Mouse (Mus musculus) cerebellum, postnatal 4 days (tissue): Measurements from ENCODE around the gene Adad2.

Source experiments
- DNase-seq, 2 experiments: peaks; one replicate each; pipeline ENCODE4 v3.0.0; 2022; ENCODE audit warnings: low spot score in 2 of 2, mixed read lengths in 1 of 2

Adad2 gene

DNA sequence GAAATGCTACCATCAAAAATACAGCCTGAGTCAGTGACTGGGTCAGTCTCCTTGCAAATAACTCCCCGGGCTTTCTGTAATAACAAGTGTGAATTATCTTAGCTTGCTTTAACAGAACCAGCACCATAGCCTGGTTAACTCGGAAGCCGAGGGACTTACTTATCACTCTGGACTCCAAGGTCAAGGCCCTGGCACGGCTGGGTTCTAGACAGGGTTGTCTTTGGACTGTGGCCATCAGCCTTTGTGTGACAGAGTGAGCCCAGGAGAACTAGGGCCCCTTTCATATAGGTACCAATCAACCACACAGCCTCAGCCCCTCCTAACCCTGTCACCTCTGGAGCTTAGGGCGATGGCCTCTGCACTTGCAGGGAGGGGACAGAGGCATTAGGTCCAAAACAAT, 28.5 kb downstream of the Adad2 start:
- DNase-seq, result no peak

DNA sequence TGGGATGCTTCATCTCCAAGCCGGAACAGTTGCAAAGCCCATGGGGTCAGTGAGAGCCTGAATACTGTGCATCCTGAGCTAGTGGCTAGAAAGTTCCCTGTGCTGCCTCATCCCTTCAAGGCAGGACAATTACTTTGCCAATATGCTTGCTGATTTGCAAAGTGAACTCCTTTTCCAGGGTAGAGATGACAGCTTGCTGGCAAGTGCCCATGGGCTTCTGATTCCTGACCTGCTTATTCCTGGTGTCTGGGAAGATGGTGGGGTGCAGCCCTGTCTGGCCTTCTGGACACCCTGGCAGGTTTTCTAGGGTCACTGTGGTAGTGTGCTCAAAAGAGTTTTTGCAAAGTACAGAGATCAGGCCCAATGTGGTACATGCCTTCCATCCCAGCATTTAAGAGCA, 30.4 kb downstream of the Adad2 start:
- DNase-seq, result no peak

DNA sequence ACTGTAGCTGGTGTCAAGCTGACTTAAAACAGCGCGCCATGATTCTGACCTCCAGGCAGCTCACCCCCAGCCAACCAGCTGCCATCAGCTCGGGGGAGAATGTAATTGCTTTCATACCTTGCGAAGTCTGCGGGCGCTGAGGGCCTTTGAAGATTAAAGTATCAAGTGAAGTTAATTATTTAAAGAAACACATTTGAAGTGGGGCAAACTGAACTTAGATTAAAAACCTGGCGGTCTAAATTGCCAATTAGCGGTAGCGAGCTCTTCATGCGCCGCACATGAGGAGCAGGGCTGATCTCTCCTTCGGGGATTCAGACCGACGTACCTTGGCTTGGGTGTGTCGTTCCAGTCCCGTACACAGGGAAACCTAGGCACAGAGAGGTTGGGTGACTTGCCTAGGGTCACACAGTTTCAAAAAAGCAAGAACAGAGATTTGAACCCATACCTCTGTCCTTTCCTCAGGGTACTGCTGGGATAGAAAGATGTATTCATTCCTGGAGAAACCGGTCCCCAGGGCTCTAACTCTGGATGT, 31.9 kb downstream of the Adad2 start:
- no peak for DNase-seq

DNA sequence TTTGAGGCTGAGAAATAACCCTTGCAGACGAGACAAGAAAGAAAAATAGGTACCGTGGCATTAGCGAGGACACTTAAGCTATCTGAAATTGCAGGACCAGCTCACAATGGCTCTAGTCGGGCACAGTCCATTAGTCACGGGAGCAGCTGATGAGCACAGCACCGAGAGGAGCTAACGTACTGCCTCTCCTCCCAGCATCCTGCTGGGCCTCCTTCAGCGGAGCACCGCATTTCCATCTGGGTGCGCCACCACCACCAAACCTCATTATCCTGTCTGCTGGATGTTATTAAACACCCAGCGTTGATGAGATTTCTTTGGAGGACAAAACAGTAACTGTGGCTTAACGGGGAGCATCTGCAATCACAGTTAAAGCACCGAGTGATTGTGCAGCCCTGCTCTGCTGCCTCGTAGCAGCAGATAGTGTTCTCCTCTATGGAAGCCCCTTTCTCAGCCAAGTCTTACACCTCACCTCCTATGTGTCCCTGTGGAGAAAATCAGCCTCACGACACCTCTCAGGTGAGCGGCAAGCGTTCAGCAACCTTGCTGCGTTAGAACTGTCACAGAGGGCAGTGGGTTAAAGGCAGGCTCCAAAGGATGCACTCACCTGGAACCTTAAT, 32.5 kb downstream of the Adad2 start:
- DNase-seq, result no peak

DNA sequence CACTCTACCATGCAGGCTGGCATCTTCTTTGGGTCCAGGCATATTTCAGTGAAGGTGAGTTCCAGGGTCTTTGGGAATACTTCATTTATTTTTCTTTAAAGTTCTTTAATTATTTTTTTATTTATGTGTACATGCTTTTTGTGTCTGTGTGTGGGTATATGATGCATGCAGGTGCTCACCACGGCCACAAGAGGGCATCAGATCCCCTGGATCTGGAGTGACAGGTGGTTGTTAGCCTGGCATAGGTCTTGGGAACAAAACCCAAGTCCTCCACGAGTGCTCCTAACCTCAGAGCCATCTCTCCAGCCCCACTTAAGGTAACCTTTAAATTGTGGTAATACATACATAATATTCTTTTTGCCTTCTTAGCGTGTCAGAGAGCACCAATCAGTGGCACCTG, 33.6 kb downstream of the Adad2 start:
- no peak for DNase-seq

DNA sequence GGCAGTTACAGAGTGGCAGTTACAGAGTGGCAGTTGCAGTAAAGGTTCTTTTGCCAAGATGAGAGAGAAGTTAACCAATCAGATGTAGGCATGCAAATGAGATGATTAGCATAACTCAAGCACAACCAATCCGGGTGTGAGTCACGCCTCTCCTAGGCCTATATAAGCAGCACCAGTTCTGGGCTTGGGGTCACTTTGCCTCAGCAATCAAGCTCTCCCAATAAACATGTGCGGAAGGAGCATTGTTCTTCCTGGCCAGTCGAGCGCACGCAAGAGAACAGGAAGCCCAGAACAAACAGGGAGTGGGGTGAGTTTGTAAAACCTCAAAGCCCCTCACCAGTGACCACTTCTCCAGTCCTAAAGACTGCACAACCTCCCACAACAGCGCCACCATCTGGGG, 34.3 kb downstream of the Adad2 start:
- no peak for DNase-seq

DNA sequence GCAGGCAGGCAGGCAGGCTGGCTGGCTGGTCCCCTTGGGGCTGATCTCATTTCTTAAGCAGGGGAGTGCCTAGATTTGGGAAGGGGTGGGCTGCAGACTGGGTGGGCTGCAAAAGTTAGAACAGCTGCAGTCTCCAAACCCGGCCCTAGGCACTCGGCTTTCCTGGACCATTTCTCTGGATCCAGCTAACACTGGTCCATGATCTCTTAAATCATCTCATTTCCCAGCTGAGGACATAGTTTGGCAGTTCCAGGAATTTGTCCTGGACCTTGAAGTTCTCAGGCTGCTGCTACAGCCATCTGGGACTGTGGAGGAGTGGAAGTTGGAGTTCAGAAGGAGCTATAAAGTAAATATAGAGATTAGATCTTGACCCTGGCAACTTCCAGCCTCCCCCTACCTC, 38.8 kb downstream of the Adad2 start:
- DNase-seq, result no peak

DNA sequence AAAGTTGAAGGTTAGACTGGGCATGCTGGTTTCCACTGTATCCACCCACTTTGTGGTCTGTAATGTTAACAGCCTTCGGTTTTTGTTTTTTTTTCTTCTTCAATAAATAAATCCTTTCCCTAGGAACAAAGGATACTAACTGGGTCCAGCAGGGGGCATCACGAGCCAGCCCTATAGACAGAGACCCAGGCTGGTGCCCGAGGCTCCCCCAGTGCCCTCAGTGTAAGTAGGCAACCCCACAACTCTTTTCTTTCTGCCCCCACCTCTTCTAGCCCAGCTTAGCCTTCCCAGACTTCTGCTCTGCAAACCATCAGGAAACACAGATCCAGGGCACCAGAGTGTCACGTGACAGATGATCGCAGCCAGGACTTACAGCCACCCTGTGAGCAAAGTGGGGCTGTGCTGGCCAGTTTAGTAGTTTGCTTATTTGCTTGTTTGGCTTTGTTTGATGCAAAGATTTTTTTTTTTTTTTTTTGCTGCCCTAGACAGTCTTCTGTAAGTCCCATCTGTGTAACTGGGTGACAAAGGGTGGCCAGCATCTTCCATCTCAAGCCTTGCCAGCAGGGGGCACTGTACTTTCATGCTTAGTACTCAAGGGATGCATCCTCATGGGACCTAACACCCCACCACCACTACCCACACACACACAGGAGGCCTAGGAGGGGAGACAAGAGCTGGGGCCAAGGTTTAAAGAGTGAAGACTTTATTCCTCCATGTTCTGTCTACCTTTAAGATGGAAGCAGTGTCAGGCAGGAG, 44.3 kb downstream of the Adad2 start:
- no peak for DNase-seq

DNA sequence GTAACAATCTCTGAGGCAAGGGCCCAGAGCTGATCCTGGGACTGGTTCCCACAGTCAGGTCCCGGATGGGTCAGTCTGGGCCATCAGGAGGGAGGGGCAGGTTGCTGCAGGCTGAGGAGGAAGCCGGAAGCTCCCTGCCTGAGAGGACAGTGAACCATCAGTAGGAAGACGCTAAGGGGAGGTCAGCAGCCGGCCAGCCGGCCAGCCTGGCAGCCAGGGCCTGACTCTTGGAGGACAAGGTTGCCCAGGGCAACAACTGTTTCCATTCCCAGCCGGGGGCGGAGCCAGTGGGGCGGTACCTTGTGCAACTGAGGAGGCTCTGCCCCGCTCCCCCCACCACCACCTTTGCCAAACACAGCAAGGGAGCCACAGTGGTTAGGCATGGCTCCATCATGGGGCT, 48.5 kb downstream of the Adad2 start:
- peak in 1 of 2 experiments; percentile 47 for DNase-seq

DNA sequence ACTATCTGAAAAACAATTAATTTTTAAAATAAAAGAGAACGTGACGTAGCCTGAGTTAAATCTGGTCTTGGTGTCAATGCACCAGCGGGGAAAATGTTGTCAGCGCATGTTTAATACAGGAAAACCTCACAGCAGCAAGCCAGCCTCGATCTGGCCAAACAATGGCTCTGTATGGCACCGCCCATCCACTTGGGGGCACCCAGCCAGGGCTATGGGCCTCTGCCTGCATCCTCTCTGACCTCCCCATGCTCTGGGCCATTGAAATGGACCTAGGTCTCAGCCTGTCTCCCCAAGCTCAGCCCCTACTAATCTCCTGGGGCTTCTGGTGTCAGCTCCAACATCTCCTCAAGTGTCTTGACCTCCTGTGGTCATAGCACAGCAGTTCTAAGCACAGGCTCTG, 49.3 kb downstream of the Adad2 start:
- DNase-seq, result no peak

DNA sequence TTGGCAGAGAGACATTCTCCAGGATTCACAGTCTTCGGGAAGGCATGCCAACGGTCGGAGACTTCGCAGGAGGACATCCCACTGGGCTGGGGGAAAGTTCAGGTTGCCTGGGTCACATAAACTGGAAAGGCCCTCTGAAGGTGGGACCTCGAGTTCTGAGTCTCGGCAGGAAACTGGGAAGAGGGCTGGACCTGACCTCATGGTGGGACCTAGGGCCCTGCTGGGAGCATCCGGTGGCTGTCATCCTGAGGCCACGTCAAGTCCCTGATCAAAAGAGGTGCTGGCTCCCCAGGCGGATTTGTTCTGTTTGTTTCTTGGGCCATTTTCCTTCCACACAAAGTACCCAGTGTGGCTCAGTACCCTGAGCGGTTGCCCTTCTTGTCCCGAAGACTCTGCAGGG, 50.9 kb downstream of the Adad2 start:
- DNase-seq, result no peak

DNA sequence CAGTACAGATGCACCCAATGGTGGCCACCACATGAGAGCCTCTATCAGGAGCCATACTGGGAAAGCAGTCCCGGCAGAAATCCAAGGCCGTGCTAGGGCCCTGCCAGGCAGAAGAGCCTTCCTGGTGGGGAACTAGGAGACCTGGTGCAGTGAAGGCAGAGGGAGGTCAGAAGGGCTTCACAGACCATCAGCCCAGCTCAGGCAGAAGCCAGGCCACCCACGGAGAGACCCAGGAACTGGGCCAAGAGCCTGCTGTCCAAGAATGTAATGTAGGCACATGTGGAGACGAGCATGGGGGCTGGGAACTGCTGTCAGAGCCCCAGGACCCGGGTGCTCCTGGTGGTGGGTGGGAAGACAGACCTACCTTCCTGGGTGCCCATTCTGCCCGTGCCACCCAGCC, 52.7 kb downstream of the Adad2 start:
- DNase-seq, result no peak
